Mouse (Mus musculus) ES-Bruce4 (cell line): ENCODE data around the gene Slc25a29.

Experiments used
- CTCF ChIP-seq: IDR thresholded peaks from one replicate; pipeline ENCODE4 v1.8.1; 2011; ENCODE audit warnings: low read depth, low read length
- EP300 ChIP-seq: IDR thresholded peaks from 2 replicates; pipeline ENCODE4 v1.6.1; 2011; ENCODE audit warnings: low read depth, low read length; ENCODE audit not compliant: insufficient read depth
- POLR2A ChIP-seq: IDR thresholded peaks from one replicate; pipeline ENCODE4 v1.8.1; 2011; ENCODE audit warnings: low read length; ENCODE audit not compliant: insufficient read depth

GRCm38 (mm10) chr12:108809771-108810170 lies 25.9 kb downstream of the Slc25a29 start:
- TF ChIP-seq CTCF (no peak), EP300 (no peak), POLR2A (no peak)
